Mouse (Mus musculus) ES-Bruce4 (cell line): ENCODE results near the gene 2410015M20Rik.

Experiments used
- CTCF ChIP-seq: IDR thresholded peaks from one replicate; pipeline ENCODE4 v1.8.1; 2011; ENCODE audit warnings: low read depth, low read length
- POLR2A ChIP-seq: IDR thresholded peaks from one replicate; pipeline ENCODE4 v1.8.1; 2011; ENCODE audit warnings: low read length; ENCODE audit not compliant: insufficient read depth

DNA sequence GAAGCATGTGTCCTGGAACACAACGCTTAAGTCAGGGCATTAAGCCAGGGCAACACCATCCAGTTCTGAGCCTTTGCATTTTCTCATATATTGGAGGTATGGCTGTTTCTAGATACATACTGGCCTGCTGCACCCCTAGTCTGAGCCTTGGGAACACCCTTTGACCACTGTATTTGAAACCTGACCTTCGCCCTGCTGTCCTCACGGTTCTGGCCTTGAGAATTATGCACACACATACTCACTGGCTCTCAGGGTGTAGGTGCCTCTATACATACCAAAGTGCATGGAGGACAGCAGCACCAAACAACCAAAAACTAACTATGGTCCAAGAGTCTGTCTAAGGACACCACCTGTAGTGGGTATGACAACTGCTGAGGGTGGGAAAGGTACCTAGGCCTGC lies 36.6 kb downstream of the 2410015M20Rik start:
- TF ChIP-seq CTCF (no peak), POLR2A (no peak)
